In genomic region chr19:9048981-9049687, GRCm38 (mm10) we compare ENCODE assay signal across 24 mouse cellular contexts. TPM values are rescaled to one million over a fixed set of nuclear protein-coding genes. Genes with fewer than 3 reads are reported as not detected.
DNase-seq lines count a peak whose midpoint lies in the region; ATAC-seq and TF ChIP-seq lines count a peak whose summit lies in the region.
"Had no signal": no experiment of that assay in that cellular context is flagged by ENCODE, and none has a peak within 500 bp of the region (broad histone marks: within the 10 kb centered on the region; RNA-seq: fewer than 3 reads in every experiment).

No protein-coding gene starts in this region.

- DNase-seq in adrenal gland, adult 8-10 months: peak; percentile 57
- DNase-seq in adrenal gland, adult 18-20 months (ENCODE audit: low spot score in 2 of 2): no peak
- DNase-seq in intestine, embryonic 14.5 days (ENCODE audit: low spot score): no peak
- peak; percentile 50 for DNase-seq in MEL (ENCODE audit: low read depth, low spot score)
- no peak for DNase-seq in left cerebral cortex, postnatal 10 days (ENCODE audit: extremely low spot score in 1 of 2, low spot score in 2 of 2)
- no peak for DNase-seq in thymus, adult 18-20 months
- DNase-seq: cerebellum, adult 2 months; cerebellum, postnatal 14 days; embryo, embryonic 11 days; gastrocnemius, adult 2 months; gastrocnemius, postnatal 25 days had no signal

- H3K79me2 ChIP-seq in MEL (ENCODE audit: control insufficient read depth, insufficient read depth, low read length, poor library complexity): no peaks in the 10 kb centered on the region

- TF ChIP-seq EP300 in MEL (IDR thresholded peaks at IDR 0.05; ENCODE audit: low read depth in 1 of 2, low read length in 2 of 2): no peak

- no peaks in the 10 kb centered on the region for H3K27me3 ChIP-seq in intestine, embryonic 14.5 days (replicated peaks; ENCODE audit: control insufficient read depth, insufficient read depth, low read length)
- no peaks in the 10 kb centered on the region for H3K27me3 ChIP-seq in intestine, embryonic 16.5 days (replicated peaks; ENCODE audit: control insufficient read depth, insufficient read depth, low read length)
- H3K27me3 ChIP-seq in MEL (ENCODE audit: control insufficient read depth in 1 of 2, insufficient read depth in 2 of 2, low read length in 2 of 2): no peaks in the 10 kb centered on the region
- H3K27me3 ChIP-seq: embryonic facial prominence, embryonic 15.5 days; heart, embryonic 12.5 days had no signal

- 0 out of 2 replicates have a peak overlapping the region, but pooled peaks have one; percentile 4 for H3K27ac ChIP-seq in intestine, embryonic 14.5 days (ENCODE audit: low read depth)
- no peak overlapping the region for H3K27ac ChIP-seq in intestine, embryonic 16.5 days (ENCODE audit: low read length)
- H3K27ac ChIP-seq in MEL (ENCODE audit: control insufficient read depth, low read depth, low read length): peak overlapping the region; percentile 98
- H3K27ac ChIP-seq: embryonic facial prominence, embryonic 15.5 days; forebrain, embryonic 10.5 days; gastrocnemius, adult 2 months; hindbrain, embryonic 10.5 days; hindbrain, embryonic 14.5 days had no signal

- H3K36me3 ChIP-seq in intestine, embryonic 14.5 days (ENCODE audit: control insufficient read depth, insufficient read depth, low read length): no peaks in the 10 kb centered on the region
- no peaks in the 10 kb centered on the region for H3K36me3 ChIP-seq in intestine, embryonic 16.5 days (ENCODE audit: control insufficient read depth, insufficient read depth, low read length)
- peaks cover 0 to 41% of the 10 kb centered on the region in 2 experiments; a peak in 2 of 4 replicates for H3K36me3 ChIP-seq in MEL (ENCODE audit: control insufficient read depth in 1 of 2, insufficient read depth in 2 of 2, low read length in 2 of 2)
- H3K36me3 ChIP-seq: embryonic facial prominence, embryonic 15.5 days; forebrain, embryonic 10.5 days; heart, embryonic 12.5 days; hindbrain, embryonic 10.5 days had no signal

- 93% methylated on average over 4 of the region's 4 CpGs for WGBS in intestine, embryonic 14.5 days
- WGBS in intestine, embryonic 16.5 days: 90% methylated on average over 4 of the region's 4 CpGs

- no peak for TF ChIP-seq CTCF in MEL (IDR thresholded peaks at IDR 0.05 in 2 of 3, conservative IDR thresholded peaks at IDR 0.05 in 1 of 3; ENCODE audit: control insufficient read depth in 1 of 3, insufficient read depth in 1 of 3, low read depth in 2 of 3, low read length in 3 of 3, poor library complexity in 1 of 3, severe bottlenecking in 1 of 3)

- H3K4me2 ChIP-seq in intestine, embryonic 14.5 days (ENCODE audit: low read length): no peak overlapping the region
- H3K4me2 ChIP-seq in intestine, embryonic 16.5 days (ENCODE audit: low read depth, low read length): no peak overlapping the region
- H3K4me2 ChIP-seq: embryonic facial prominence, embryonic 15.5 days; heart, embryonic 12.5 days; hindbrain, embryonic 14.5 days had no signal

- no peak overlapping the region for H3K9ac ChIP-seq in intestine, embryonic 14.5 days (ENCODE audit: low read length)
- H3K9ac ChIP-seq in intestine, embryonic 16.5 days (ENCODE audit: low read depth, low read length): no peak overlapping the region
- no peak overlapping the region for H3K9ac ChIP-seq in MEL (ENCODE audit: control insufficient read depth, low read depth, low read length, poor library complexity, severe bottlenecking)
- H3K9ac ChIP-seq: embryonic facial prominence, embryonic 15.5 days; heart, embryonic 12.5 days; hindbrain, embryonic 14.5 days had no signal

- no peak for TF ChIP-seq POLR2A in MEL (IDR thresholded peaks at IDR 0.05; ENCODE audit: control insufficient read depth in 1 of 2, insufficient read depth in 1 of 2, low read depth in 1 of 2, low read length in 2 of 2, poor library complexity in 1 of 2)

- intact Hi-C loops in left cerebral cortex, postnatal 10 days (cut with DNase I): no loop called here

- H3K9me3 ChIP-seq in intestine, embryonic 14.5 days (ENCODE audit: control insufficient read depth, low read length): no peaks in the 10 kb centered on the region
- H3K9me3 ChIP-seq in intestine, embryonic 16.5 days (ENCODE audit: control insufficient read depth, low read length): no peaks in the 10 kb centered on the region
- no peaks in the 10 kb centered on the region for H3K9me3 ChIP-seq in MEL (replicated peaks; ENCODE audit: insufficient read depth, low read length)
- H3K9me3 ChIP-seq: embryonic facial prominence, embryonic 15.5 days; forebrain, embryonic 10.5 days; heart, embryonic 12.5 days; hindbrain, embryonic 10.5 days had no signal

- no peak overlapping the region for H3K4me3 ChIP-seq in intestine, embryonic 14.5 days (ENCODE audit: low read depth, low read length)
- H3K4me3 ChIP-seq in intestine, embryonic 16.5 days (ENCODE audit: low read length): no peak overlapping the region
- no peak overlapping the region for H3K4me3 ChIP-seq in MEL (ENCODE audit: control insufficient read depth in 1 of 2, insufficient read depth in 1 of 2, low read depth in 2 of 2, low read length in 2 of 2)
- H3K4me3 ChIP-seq: embryonic facial prominence, embryonic 15.5 days; erythroblast, embryonic 14.5 days; forebrain, embryonic 10.5 days; gastrocnemius, adult 2 months; heart, embryonic 12.5 days; hindbrain, embryonic 10.5 days had no signal

- no peak for ATAC-seq in intestine, embryonic 14.5 days (replicated peaks; ENCODE audit: low FRiP score, low TSS enrichment, low read depth)
- ATAC-seq in intestine, embryonic 16.5 days: no peak
- ATAC-seq: forebrain, embryonic 14.5 days; intestine, postnatal 0 days had no signal

- peaks cover 33% of the 10 kb centered on the region for H3K4me1 ChIP-seq in intestine, embryonic 14.5 days (replicated peaks; ENCODE audit: control insufficient read depth, insufficient read depth, low read length)
- H3K4me1 ChIP-seq in intestine, embryonic 16.5 days (ENCODE audit: control insufficient read depth, insufficient read depth, low read length): peaks cover 25% of the 10 kb centered on the region
- H3K4me1 ChIP-seq in MEL (ENCODE audit: control insufficient read depth in 1 of 2, insufficient read depth in 2 of 2, low read length in 2 of 2): peaks cover 28 to 47% of the 10 kb centered on the region in 2 experiments
- H3K4me1 ChIP-seq: hindbrain, embryonic 10.5 days had no signal

- TF ChIP-seq RAD21 in MEL (IDR thresholded peaks at IDR 0.05; ENCODE audit: low read depth, low read length): no peak

TF ChIP-seq in MEL, 35 proteins besides CTCF, POLR2A, EP300 and RAD21:
- no peak for TF ChIP-seq TBP (IDR thresholded peaks at IDR 0.05; ENCODE audit: low read depth, low read length)

RNA-seq across cellular contexts. Expression of gene Scgb1a1, which starts 38.6 kb away (rescaled TPM):
- under 1 TPM in 1 of 4 experiments, not detected in 3; 0.73 TPM for total RNA-seq in adrenal gland, adult 8-10 months (2022)
- total RNA-seq in adrenal gland, adult 18-20 months (2021): not detected
- polyA plus RNA-seq in intestine, embryonic 14.5 days (2014; fragmentation: Nextera tagmentation; extraction: Ambion mirVana): not detected in 2 replicates
- polyA plus RNA-seq in intestine, embryonic 16.5 days (2015; fragmentation: Nextera tagmentation; extraction: Ambion mirVana): not detected in 2 replicates
- not detected in 2 replicates for total RNA-seq in MEL (2012; rRNA removed)
- polyA plus RNA-seq in MEL (2012; ENCODE audit: insufficient read depth in 1 of 2, insufficient read length in 2 of 2, low read depth in 1 of 2, low replicate concordance in 2 of 2, missing spikeins in 1 of 2): not detected
- total RNA-seq in left cerebral cortex, postnatal 10 days (2021): not detected
- total RNA-seq: common myeloid progenitor, adult 5-6 weeks; gastrocnemius, adult 2 months; gastrocnemius, postnatal 25 days; granulocyte monocyte progenitor cell, adult 5-6 weeks had no signal
- polyA plus RNA-seq: C2C12; cerebellum, adult 2 months; embryonic facial prominence, embryonic 11.5 days; erythroblast, embryonic 14.5 days; forebrain, embryonic 10.5 days; forebrain, embryonic 14.5 days; heart, embryonic 12.5 days; hindbrain, embryonic 10.5 days; hindbrain, embryonic 14.5 days; intestine, postnatal 0 days had no signal

Comparison
In these comparisons a context has a peak if more than half of its experiments do, and no peak if none do; other contexts are left out.
1. DNase-seq: peak in adrenal gland, adult 8-10 months (single experiment) and MEL (single experiment); none in adrenal gland, adult 18-20 months (0 of 2), intestine, embryonic 14.5 days (single experiment), left cerebral cortex, postnatal 10 days (0 of 2) and thymus, adult 18-20 months (0 of 2).